Mouse (Mus musculus) forebrain, embryonic 13.5 days (tissue): ENCODE data around the gene Lipc. TPM values are rescaled to one million over a fixed set of nuclear protein-coding genes. Genes with fewer than 3 reads are reported as not detected.

Experiments used
- ATAC-seq: fragments of 200-750 bp; cut with Nextera tagmentation; 2 replicates; pipeline ENCODE4 v1.8.0; 2017
- H3K27ac ChIP-seq: fragments of 300-500 bp; sonication (generic); 2 replicates; pipeline ENCODE4 v1.5.1; 2015; ENCODE audit warnings: inconsistent platforms, mild to moderate bottlenecking, moderate library complexity
- H3K27me3 ChIP-seq: fragments of 300-500 bp; sonication (generic); 2 replicates; pipeline ENCODE4 v1.6.1; 2015; ENCODE audit warnings: mild to moderate bottlenecking, inconsistent platforms
- H3K36me3 ChIP-seq: fragments of 300-500 bp; sonication (generic); 2 replicates; pipeline ENCODE4 v1.6.1; 2015; ENCODE audit warnings: mild to moderate bottlenecking, inconsistent platforms; ENCODE audit not compliant: poor library complexity, severe bottlenecking
- H3K4me1 ChIP-seq: fragments of 300-500 bp; sonication (generic); 2 replicates; pipeline ENCODE4 v1.6.1; 2015; ENCODE audit warnings: inconsistent platforms
- H3K4me2 ChIP-seq: fragments of 300-500 bp; sonication (generic); 2 replicates; pipeline ENCODE4 v1.6.1; 2015; ENCODE audit warnings: inconsistent platforms, mild to moderate bottlenecking, moderate library complexity
- H3K4me3 ChIP-seq: fragments of 300-500 bp; sonication (generic); 2 replicates; pipeline ENCODE4 v1.5.1; 2015; ENCODE audit warnings: mild to moderate bottlenecking, inconsistent platforms
- H3K9ac ChIP-seq: fragments of 300-500 bp; sonication (generic); 2 replicates; pipeline ENCODE4 v1.6.1; 2015; ENCODE audit warnings: mild to moderate bottlenecking, inconsistent platforms
- H3K9me3 ChIP-seq: fragments of 300-500 bp; sonication (generic); replicated peaks from 2 replicates; pipeline ENCODE4 v1.6.1; 2016; ENCODE audit warnings: inconsistent platforms
- WGBS: fragments of 180-500 bp; shearing (Covaris S2); methylation state at CpG from one replicate; pipeline ENCODE4 v1.1.7; 2015; 5-methylcytosine and 5-hydroxymethylcytosine counted together
- polyA plus RNA-seq: library from polyadenylated mRNA; unstranded; fragments of >200 nt; fragmentation: Nextera tagmentation; extraction: Ambion mirVana; gene quantifications from 2 replicates; pipeline ENCODE4 v1.2.1, GENCODE M21; 2015

The Lipc gene
- polyA plus RNA-seq, result 0.10 TPM in 1 of 2 replicates, not detected in the other

GRCm38 (mm10) chr9:70952126-70952525 lies at the start of gene Lipc:
TSS of gene Lipc (minus strand) at chr9:70952226.
- H3K4me1 ChIP-seq, result no peaks in the 10 kb centered on the region
- no peak for ATAC-seq
- H3K27me3 ChIP-seq, result no peaks in the 10 kb centered on the region
- 85% methylated on average over 4 of the region's 4 CpGs for WGBS
- H3K36me3 ChIP-seq, result no peaks in the 10 kb centered on the region
- no peak within 1 kb of the TSS for H3K27ac ChIP-seq
- no peak within 1 kb of the TSS for H3K9ac ChIP-seq
- no peak within 1 kb of the TSS for H3K4me3 ChIP-seq
- H3K4me2 ChIP-seq, result no peak within 1 kb of the TSS
- no peaks in the 10 kb centered on the region for H3K9me3 ChIP-seq

- no peak for ATAC-seq
- 89% methylated on average over 4 of the region's 4 CpGs for WGBS
- H3K27me3 ChIP-seq, result no peaks in the 10 kb centered on the region
- H3K9me3 ChIP-seq, result peaks cover 3% of the 10 kb centered on the region
- H3K9ac ChIP-seq, result no peak overlapping the region
- H3K27ac ChIP-seq, result no peak overlapping the region
- H3K4me1 ChIP-seq, result no peaks in the 10 kb centered on the region
- H3K4me3 ChIP-seq, result no peak overlapping the region
- H3K36me3 ChIP-seq, result no peaks in the 10 kb centered on the region
- no peak overlapping the region for H3K4me2 ChIP-seq
These were observed 47.1 kb upstream of the Lipc start for GRCm38 (mm10) chr9:70999161-70999560.

GRCm38 (mm10) chr9:70998719-70999118 lies 46.7 kb upstream of the Lipc start:
- peaks cover 3% of the 10 kb centered on the region for H3K9me3 ChIP-seq
- no peak overlapping the region for H3K27ac ChIP-seq
- no peak overlapping the region for H3K4me2 ChIP-seq
- 0 out of 2 replicates have a peak, but pooled peaks have one; percentile 27 for ATAC-seq
- no peak overlapping the region for H3K9ac ChIP-seq
- no peaks in the 10 kb centered on the region for H3K4me1 ChIP-seq
- no peak overlapping the region for H3K4me3 ChIP-seq
- no peaks in the 10 kb centered on the region for H3K27me3 ChIP-seq
- H3K36me3 ChIP-seq, result no peaks in the 10 kb centered on the region
- WGBS, result 73% methylated on average over 6 of the region's 6 CpGs

- H3K36me3 ChIP-seq, result no peaks in the 10 kb centered on the region
These were observed 41.3 kb upstream of the Lipc start for GRCm38 (mm10) chr9:70993326-70993725.

GRCm38 (mm10) chr9:70991401-70991800 lies 39.4 kb upstream of the Lipc start:
- 86% methylated on average over 5 of the region's 5 CpGs for WGBS
- Histone ChIP-seq H3K4me3 (no peak overlapping the region), H3K9ac (no peak overlapping the region), H3K27ac (no peak overlapping the region), H3K4me1 (no peaks in the 10 kb centered on the region), H3K9me3 (no peaks in the 10 kb centered on the region), H3K27me3 (no peaks in the 10 kb centered on the region), H3K4me2 (no peak overlapping the region), H3K36me3 (no peaks in the 10 kb centered on the region)
- no peak for ATAC-seq

More at GRCm38 (mm10) chr9:70993326-70993725, 41.3 kb upstream of the Lipc start:
- Histone ChIP-seq H3K4me2 (no peak overlapping the region), H3K4me1 (no peaks in the 10 kb centered on the region), H3K27ac (no peak overlapping the region), H3K9ac (no peak overlapping the region), H3K4me3 (no peak overlapping the region), H3K9me3 (peaks cover 3% of the 10 kb centered on the region), H3K27me3 (no peaks in the 10 kb centered on the region)
- WGBS, result 72% methylated on average over 6 of the region's 6 CpGs
- ATAC-seq, result no peak

- WGBS, result 35% methylated on average over 2 of the region's 2 CpGs
- H3K27me3 ChIP-seq, result no peaks in the 10 kb centered on the region
- no peaks in the 10 kb centered on the region for H3K9me3 ChIP-seq
- no peak overlapping the region for H3K4me3 ChIP-seq
- no peak overlapping the region for H3K27ac ChIP-seq
- no peak overlapping the region for H3K9ac ChIP-seq
- no peak overlapping the region for H3K4me2 ChIP-seq
- no peaks in the 10 kb centered on the region for H3K4me1 ChIP-seq
- peak; percentile 30; the same call in 1 of the 2 replicates for ATAC-seq
- H3K36me3 ChIP-seq, result no peaks in the 10 kb centered on the region
These were observed 35.2 kb upstream of the Lipc start for GRCm38 (mm10) chr9:70987210-70987609.

GRCm38 (mm10) chr9:70982991-70983480 lies 31.0 kb upstream of the Lipc start:
- Histone ChIP-seq H3K27me3 (no peaks in the 10 kb centered on the region), H3K4me3 (no peak overlapping the region), H3K4me2 (no peak overlapping the region), H3K27ac (no peak overlapping the region), H3K9ac (no peak overlapping the region), H3K36me3 (no peaks in the 10 kb centered on the region), H3K4me1 (no peaks in the 10 kb centered on the region), H3K9me3 (no peaks in the 10 kb centered on the region)
- 92% methylated on average over 3 of the region's 3 CpGs for WGBS
- ATAC-seq, result no peak

GRCm38 (mm10) chr9:70981721-70982120 lies 29.7 kb upstream of the Lipc start:
- Histone ChIP-seq H3K9ac (no peak overlapping the region), H3K4me3 (no peak overlapping the region), H3K4me2 (no peak overlapping the region), H3K27me3 (no peaks in the 10 kb centered on the region), H3K9me3 (no peaks in the 10 kb centered on the region), H3K4me1 (no peaks in the 10 kb centered on the region), H3K36me3 (no peaks in the 10 kb centered on the region), H3K27ac (no peak overlapping the region)
- WGBS, result 100% methylated on average over 1 of the region's 1 CpGs
- no peak for ATAC-seq

GRCm38 (mm10) chr9:70979641-70980040 lies 27.6 kb upstream of the Lipc start:
- Histone ChIP-seq H3K4me3 (no peak overlapping the region), H3K27ac (no peak overlapping the region), H3K27me3 (no peaks in the 10 kb centered on the region), H3K9ac (no peak overlapping the region), H3K4me1 (no peaks in the 10 kb centered on the region), H3K36me3 (no peaks in the 10 kb centered on the region), H3K4me2 (no peak overlapping the region), H3K9me3 (no peaks in the 10 kb centered on the region)
- ATAC-seq, result no peak
- WGBS, result 96% methylated on average over 2 of the region's 2 CpGs

GRCm38 (mm10) chr9:70979171-70979570 lies 27.1 kb upstream of the Lipc start:
- Histone ChIP-seq H3K27me3 (no peaks in the 10 kb centered on the region), H3K9me3 (no peaks in the 10 kb centered on the region), H3K4me2 (no peak overlapping the region), H3K9ac (no peak overlapping the region), H3K4me3 (no peak overlapping the region), H3K27ac (no peak overlapping the region), H3K36me3 (no peaks in the 10 kb centered on the region), H3K4me1 (no peaks in the 10 kb centered on the region)
- 89% methylated on average over 5 of the region's 5 CpGs for WGBS
- no peak for ATAC-seq

- Histone ChIP-seq H3K27ac (no peak overlapping the region), H3K4me1 (no peaks in the 10 kb centered on the region), H3K4me2 (no peak overlapping the region), H3K9me3 (no peaks in the 10 kb centered on the region), H3K27me3 (no peaks in the 10 kb centered on the region), H3K4me3 (no peak overlapping the region), H3K9ac (no peak overlapping the region), H3K36me3 (no peaks in the 10 kb centered on the region)
- WGBS, result 76% methylated on average over 1 of the region's 1 CpGs
- no peak for ATAC-seq
These were observed 25.4 kb upstream of the Lipc start for GRCm38 (mm10) chr9:70977392-70977791.

- Histone ChIP-seq H3K4me1 (no peaks in the 10 kb centered on the region), H3K36me3 (no peaks in the 10 kb centered on the region), H3K9me3 (no peaks in the 10 kb centered on the region), H3K9ac (no peak overlapping the region), H3K4me3 (no peak overlapping the region), H3K27me3 (no peaks in the 10 kb centered on the region), H3K4me2 (no peak overlapping the region), H3K27ac (no peak overlapping the region)
- 92% methylated on average over 2 of the region's 2 CpGs for WGBS
- ATAC-seq, result no peak
These were observed 23.9 kb upstream of the Lipc start for GRCm38 (mm10) chr9:70975921-70976320.

GRCm38 (mm10) chr9:70973286-70973685 lies 21.3 kb upstream of the Lipc start:
- H3K4me1 ChIP-seq, result no peaks in the 10 kb centered on the region

More at GRCm38 (mm10) chr9:70973286-70973685, 21.3 kb upstream of the Lipc start:
- Histone ChIP-seq H3K27me3 (no peaks in the 10 kb centered on the region), H3K4me3 (no peak overlapping the region), H3K27ac (no peak overlapping the region), H3K4me2 (no peak overlapping the region), H3K9me3 (no peaks in the 10 kb centered on the region), H3K9ac (no peak overlapping the region), H3K36me3 (no peaks in the 10 kb centered on the region)
- no peak for ATAC-seq
